Mouse (Mus musculus): ENCODE data around the gene Lcn4. TPM values are rescaled to one million over a fixed set of nuclear protein-coding genes. Genes with fewer than 3 reads are reported as not detected.
A peak's percentile ranks its signal among the peaks of the same experiment; 100 is the strongest.

The Lcn4 gene
- not detected for total RNA-seq (2021)
- long read RNA-seq, experiment 1: 0 reads
- long read RNA-seq, experiment 2: 0 reads

- DNase-seq: no peak
These were observed at the start of gene Lcn4 for GRCm38 (mm10) chr2:26671182-26671581. TSS of gene Lcn4 (minus strand) at chr2:26671282.

GRCm38 (mm10) chr2:26686171-26686675, 15.1 kb upstream of the Lcn4 start:
- DNase-seq: no peak

DNA sequence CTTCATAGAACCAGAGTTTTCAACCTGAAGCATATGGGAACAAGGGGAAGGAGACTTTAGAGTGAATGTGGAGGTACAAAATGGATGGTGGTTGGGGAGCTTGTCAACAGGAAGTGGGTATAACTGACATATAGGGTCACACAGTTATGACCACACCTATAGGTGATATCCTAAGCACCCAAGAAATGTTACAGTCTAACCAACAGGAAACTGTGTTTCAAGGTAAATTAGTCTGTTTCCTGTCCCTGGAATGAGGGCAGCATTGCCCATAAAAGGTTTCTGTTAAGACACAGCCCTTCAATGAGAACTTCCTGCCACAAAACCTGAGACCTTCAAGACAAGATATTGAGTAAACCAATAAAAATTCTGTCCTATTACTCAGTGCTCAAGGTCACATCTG, 2.3 kb downstream of the Lcn4 start:
- no peak for DNase-seq

DNA sequence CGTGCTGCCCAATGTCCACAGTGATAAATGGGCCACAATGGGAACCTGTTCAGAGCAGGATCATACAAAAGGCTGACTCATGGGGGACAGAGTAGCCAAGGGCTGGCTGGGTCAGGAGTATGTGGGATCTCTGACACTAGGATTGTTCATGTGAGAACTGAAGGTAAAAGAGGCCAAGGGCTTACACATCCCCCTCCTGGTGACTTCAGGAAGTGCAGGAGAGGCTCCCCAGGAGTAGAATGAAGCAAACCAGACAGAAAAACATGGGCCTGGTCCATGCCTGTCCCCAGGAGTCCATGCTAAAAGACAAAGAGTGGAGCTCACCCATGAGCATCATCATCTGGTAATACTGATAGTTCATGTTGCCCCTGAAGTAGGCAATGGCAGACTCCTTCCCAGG, 7.5 kb downstream of the Lcn4 start:
- peak; percentile 73 for DNase-seq

- no peak for DNase-seq
These were observed 8.0 kb downstream of the Lcn4 start for GRCm38 (mm10) chr2:26663112-26663511.

DNA sequence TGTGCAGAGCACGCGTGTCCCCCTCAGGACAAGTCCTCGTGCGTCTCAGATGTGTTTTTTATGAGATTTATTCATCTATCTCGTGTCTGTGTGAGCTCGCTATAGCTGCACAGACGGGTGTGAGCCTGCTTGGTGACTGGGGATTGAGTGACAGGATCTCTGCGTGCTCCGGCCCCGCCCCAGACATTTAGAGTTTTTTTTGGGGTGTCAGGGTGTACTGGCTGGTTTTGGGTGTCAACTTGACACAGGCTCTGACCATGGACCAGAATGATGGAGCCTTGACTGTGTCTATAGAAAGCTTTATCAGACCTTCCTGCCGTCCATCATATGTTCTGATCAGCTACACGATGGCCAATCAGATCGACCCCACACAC, 8.6 kb downstream of the Lcn4 start:
- DNase-seq: no peak

GRCm38 (mm10) chr2:26661768-26662508, 9.1 kb downstream of the Lcn4 start:
- DNase-seq: no peak

DNA sequence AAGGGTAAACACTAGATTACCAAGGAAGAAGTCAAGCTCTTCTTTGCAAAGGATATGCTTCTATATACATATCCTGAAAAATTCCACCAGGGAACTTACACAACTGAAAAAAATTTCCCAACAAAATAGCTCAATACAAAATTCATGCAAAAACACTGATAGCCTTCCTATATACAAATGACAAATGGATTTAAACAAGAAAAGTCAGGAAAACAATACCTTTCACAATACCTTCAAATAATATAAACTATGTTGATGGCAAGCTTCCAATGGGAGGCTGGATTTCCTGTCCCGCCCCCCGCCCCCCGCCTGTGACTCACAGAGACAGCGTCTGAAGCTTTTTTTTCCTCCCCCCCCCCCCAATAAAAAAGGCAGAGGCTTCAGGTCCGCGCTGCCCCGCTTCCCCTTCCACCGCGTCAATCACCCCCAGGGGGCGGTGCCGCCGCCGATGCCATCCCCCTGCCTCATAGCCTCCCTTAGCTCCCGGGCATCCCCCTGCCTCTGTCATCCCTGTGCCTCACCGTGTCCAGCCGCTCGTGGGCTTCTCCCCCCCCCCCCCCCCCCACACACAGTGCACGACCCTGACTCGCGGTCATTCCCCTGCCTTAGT, 9.8 kb downstream of the Lcn4 start:
- DNase-seq: no peak

GRCm38 (mm10) chr2:26657426-26657825, 13.7 kb downstream of the Lcn4 start:
- DNase-seq: no peak

DNA sequence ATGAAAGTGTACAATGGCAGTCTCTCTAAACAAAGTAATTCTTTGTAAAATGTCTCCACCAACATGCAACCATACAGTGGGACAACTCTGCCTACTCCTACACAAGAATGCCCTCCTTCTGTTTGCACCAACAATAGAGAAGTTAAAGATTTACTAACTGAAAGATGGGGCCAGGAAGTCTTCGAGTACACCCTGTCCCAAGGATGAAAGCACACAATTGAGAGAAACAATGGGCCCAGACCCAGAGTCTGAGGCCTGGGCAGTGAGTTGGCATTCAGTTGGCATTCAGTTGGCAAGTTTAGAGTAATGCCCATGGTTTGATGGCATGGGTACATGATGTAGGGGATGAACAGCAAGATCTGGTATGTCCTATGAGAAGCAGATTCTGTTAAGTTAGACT, 16.4 kb downstream of the Lcn4 start:
- no peak for DNase-seq

DNA sequence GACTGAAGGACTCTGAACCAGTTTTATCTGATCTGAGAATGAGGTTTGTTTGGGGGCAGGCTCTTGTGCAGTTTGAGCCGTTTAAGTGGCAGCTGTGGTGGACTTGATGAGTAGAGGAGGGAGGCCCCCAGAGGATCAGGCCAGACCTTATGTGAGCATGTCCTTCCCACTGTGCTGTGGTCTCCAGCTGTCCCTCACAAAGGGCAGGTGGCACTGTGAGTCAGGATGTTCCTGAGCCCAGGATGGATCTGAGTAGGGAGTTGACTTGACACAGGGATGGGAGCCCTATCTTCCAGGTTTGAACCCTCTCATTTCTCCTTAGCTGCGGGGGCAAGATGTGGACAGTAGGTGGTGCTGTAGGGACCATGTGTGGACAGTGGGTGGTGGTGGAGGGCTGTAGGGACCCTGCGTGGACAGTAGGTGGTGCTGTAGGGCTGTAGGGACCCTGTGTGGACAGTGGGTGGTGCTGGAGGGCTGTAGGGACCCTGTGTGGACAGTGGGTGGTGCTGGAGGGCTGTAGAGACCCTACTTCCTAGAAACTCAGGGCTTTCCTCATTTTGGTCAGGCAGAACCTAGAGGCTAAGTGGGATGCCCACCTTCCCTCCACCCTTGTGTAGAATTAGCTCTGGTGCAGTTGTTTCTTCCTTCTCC, 24.3 kb downstream of the Lcn4 start:
- DNase-seq: peak; percentile 80

- DNase-seq: peak; percentile 61
These were observed 27.1 kb downstream of the Lcn4 start for GRCm38 (mm10) chr2:26643942-26644341.

DNA sequence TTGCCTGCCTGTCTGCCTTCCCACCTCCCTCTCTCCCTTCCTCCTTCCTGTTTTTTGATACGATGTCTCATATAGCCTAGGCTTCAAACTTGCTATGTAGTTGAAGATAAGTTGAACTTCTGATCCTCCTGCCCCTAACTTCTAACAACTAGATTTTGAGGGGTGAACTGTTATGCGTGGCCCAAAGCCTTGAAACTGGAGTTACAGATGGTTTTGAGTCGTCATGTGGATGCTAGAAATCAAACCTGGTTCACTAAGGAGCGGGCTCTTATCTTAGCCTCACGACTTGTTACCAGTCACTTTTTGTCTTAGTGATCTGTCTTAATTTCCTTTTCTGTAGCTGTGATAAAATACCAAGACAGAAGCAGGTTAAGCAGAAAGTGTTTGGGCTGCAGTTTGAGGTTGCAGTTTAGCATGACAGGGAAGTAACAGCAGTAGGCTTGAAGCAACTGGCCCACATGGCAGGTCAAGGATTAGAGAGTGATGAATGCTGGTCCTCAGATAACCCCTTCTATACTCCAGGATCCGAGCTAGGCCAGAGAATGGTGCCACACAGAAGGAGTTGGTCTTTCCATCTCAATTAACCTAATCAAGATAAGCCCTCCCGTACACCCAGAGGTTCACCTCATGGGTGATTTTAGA, 30.0 kb downstream of the Lcn4 start:
- DNase-seq: no peak

- peak; percentile 99 for DNase-seq
These were observed 30.9 kb downstream of the Lcn4 start for GRCm38 (mm10) chr2:26639838-26640830.

DNA sequence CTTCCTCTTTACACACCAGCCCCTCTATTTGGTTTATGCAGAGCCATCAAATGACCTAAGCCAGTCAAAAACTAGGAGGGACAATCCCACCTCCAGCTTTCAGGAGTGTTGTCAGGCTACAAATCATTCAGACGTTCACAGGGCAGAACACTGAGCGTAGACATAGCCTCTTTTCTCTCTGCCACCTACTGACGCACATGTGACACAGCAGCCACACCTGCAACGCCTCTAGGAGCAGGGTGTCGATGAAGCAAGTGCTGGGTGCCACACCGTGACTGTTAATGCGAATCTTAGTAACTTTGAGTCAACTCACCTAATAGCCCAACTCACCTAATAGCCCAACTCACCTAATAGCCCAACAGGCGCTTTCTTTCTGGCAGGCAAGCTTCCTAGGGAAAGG, 32.0 kb downstream of the Lcn4 start:
- peak; percentile 52 for DNase-seq

DNA sequence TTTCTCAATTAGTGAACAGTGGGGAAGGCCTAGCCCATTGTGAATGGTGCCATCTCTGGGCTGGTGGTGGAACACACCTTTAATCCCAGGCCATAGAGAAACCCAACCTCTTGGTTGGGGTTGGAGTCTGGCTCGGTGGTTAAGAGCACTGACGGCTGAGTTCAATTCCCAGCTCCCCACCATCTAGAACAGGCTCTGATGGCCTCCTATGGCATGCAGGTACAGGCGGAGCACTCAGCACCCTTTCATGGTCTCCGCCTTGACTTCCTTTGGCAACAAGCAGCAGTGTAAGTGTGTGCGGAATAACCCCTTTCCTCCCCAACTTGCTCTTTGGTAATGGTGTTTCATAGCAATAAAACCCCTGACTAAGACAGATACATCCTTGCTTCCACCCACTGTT, 32.5 kb downstream of the Lcn4 start:
- DNase-seq: no peak

GRCm38 (mm10) chr2:26638039-26638438, 33.0 kb downstream of the Lcn4 start:
- no peak for DNase-seq

DNA sequence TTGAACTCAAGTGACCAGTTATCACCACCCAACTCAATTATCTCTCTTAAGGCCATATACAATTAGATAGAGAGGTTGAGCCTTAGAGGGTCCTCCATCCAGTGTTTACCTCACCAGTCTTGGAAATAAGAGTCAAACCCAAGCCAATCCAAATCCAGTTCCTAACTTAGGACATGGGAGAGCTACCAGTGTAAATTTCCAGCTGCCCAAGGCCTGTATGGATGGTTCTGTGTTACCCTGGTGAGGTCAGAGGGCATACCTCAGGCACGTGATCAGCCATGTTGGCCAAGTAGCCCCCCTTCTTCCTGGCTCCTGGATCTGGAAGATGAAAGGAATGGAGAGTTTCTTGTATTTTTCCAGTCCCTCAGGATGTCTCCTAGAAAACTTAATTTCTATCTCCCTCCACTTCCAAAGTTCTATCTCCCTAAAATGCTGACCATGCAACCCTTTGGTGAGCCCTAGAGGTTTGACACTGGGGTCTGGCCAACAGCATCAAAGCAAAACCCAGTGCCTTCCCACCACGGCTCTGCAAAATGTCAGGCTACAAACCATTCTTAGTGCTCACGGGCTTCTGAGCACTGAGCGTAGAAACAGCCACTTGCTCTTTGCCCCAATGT, 33.7 kb downstream of the Lcn4 start:
- no peak for DNase-seq

DNA sequence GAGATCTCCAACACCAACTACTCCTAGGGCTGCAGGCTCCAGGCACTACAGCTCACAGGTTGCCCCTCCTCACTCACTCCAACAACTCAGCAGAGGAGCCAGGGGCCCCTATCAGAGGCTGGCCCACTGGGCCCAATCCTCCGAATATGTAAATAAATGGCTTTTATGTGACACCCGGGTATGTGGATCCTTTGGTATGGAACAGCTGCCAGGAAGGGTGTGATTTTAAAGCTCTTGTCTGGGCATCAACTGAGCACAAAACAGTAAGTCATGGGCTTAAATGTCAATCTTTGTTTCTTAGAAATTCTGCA, 34.8 kb downstream of the Lcn4 start:
- no peak for DNase-seq

DNA sequence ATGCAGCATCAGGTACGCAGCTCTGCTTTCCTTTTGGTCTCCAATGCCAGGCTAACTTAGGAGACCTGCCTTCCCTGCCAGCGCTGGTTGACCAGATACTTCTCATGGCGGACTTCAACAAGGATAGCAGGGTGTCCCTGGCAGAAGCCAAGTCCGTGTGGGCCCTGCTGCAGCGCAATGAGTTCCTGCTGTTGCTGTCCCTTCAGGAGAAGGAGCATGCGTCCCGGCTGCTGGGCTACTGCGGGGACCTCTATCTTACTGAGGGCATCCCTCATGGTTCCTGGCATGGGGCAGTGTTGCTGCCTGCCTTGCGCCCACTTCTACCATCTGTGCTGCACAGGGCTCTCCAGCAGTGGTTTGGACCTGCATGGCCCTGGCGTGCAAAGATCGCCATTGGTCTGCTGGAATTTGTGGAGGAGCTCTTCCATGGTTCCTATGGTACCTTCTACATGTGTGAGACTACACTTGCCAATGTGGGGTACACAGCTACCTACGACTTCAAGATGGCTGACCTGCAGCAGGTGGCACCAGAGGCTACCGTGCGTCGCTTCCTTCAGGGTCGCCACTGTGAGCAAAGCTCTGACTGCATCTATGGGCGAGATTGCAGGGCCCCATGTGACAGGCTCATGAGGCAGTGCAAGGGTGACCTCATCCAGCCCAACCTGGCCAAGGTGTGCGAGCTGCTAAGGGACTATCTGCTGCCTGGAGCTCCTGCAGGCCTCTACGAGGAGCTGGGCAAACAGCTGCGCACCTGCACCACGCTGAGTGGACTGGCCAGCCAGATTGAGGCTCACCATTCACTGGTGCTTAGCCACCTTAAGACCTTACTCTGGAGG, 35.4 kb downstream of the Lcn4 start:
- no peak for DNase-seq
